Mouse (Mus musculus): Measurements from ENCODE around the gene Snx18. TPM values are rescaled to one million over a fixed set of nuclear protein-coding genes. Genes with fewer than 3 reads are reported as not detected.

The Snx18 gene
- polyA plus RNA-seq (2014; fragmentation: Illumina TruSeq; extraction: RNeasy Lipid Tissue Mini Kit (QIAGEN cat#74804); ENCODE audit: low replicate concordance): 37.3 TPM

DNA sequence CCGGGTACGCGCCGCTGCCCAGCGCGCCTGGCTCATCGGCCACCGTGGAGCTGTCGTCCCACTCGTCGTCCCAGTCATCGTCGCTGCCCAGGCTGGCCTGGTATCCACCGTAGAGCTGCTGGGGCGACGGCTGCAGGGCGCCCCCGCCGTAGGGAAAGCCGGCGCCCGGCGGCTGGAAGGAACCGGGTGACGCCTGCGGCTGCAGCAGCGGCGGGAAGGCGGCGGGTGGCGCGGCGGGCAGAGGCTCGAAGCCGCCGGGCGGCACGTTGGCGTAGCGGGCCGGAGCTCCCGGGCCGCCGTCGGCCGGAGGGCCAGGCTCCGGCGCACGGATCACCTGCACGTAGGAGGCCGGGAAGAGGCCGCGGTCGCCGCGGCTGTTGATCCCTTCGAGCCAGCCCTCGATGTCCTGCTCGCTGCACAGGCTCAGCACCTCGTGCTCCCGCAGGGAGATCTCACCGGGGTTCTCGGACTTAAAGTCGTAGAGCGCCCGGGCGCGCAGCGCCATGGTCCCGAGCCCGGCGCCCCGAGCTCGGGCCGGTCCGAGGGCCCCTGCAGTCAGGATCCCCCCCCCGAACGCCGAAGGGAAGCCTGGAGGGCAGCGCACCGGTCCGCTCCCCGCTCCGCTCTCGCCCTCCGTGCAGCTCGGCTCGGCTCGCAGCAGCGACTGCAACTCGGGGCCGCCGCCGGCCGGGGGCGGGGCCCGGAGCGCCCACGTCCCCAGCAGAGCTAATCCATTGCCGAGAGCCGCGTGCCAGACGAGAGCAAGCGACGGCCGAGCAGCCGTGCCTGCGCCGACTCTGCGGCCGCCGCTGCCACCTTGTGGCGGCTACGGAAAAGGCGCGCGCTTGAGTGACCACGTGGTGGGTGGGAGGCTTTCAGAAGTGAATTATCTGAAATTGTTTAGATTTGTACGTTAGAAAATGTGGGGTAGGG, at the start of gene Snx18:
Snx18 (minus strand) TSS at position 674 of the 933 bp plus-strand sequence.

DNA sequence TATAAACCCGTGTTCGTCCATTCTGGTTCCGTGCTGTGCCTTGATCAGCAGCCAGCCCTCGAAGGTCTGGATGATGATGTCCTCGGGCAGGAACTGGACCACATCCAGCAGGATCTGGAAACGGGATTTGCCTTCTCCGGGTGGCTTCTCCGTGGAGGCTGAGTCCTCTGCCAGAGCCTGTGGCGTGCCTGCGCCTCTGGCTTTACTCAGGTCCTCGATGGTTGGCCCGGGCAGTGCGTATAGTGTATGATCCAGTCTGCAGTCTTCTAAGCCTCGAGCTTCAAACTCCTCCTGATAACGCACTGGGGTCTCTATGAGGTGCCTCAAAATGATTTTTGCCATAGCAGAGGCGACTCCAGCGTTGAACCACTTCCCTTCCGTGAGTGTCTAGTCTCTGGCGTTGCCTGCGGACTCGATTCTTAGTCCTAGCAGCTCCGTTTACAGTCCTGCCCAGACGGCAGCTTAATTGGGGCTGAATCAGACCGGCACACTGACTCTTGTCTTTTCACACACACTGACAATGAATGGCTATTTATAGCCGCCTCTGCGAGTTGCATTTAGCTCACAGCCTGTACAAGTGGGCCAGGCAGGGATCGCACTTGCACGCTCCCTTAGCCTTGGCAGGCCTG, 44.9 kb upstream of the Snx18 start, which contains the start of gene Hspb3:
Hspb3 (minus strand) TSS at position 526 of the 629 bp plus-strand sequence.

Other genes starting within 250 kb of the Snx18 start
- gene Hspb3, start 45.1 kb upstream of the Snx18 start, polyA plus RNA-seq (2014; fragmentation: Illumina TruSeq; extraction: RNeasy Lipid Tissue Mini Kit (QIAGEN cat#74804); ENCODE audit: low replicate concordance): not detected
- 42.4 TPM for gene Arl15, start 175.9 kb upstream of the Snx18 start, polyA plus RNA-seq (2014; fragmentation: Illumina TruSeq; extraction: RNeasy Lipid Tissue Mini Kit (QIAGEN cat#74804); ENCODE audit: low replicate concordance)

Data from small intestine, adult 10 weeks (tissue).